Comparison of ENCODE assay signal across 20 mouse cellular contexts in genomic region chr2:180796008-180796407, GRCm38 (mm10). TPM values are rescaled to one million over a fixed set of nuclear protein-coding genes. Genes with fewer than 3 reads are reported as not detected.
DNase-seq lines count a peak whose midpoint lies in the region; ATAC-seq and TF ChIP-seq lines count a peak whose summit lies in the region.
"Had no signal": no experiment of that assay in that cellular context is flagged by ENCODE, and none has a peak within 500 bp of the region (broad histone marks: within the 10 kb centered on the region; RNA-seq: fewer than 3 reads in every experiment).

No protein-coding gene starts in this region.

- H3K4me3 ChIP-seq in left cerebral cortex, adult 2 months = no peak overlapping the region
- H3K4me3 ChIP-seq in E14TG2a.4 (replicated peaks; ENCODE audit: low read length) = no peak overlapping the region
- H3K4me3 ChIP-seq: erythroblast, embryonic 14.5 days; limb, embryonic 12.5 days; lung, embryonic 15.5 days; megakaryocyte, embryonic 14.5 days had no signal

- peak; percentile 48 for TF ChIP-seq CTCF in left cerebral cortex, adult 2 months (IDR thresholded peaks at IDR 0.05)
- TF ChIP-seq CTCF in E14TG2a.4 (conservative IDR thresholded peaks at IDR 0.05; ENCODE audit: low read length) = peak; percentile 61

- DNase-seq in embryo, embryonic 10.5 days (ENCODE audit: low spot score) = peak; percentile 22
- DNase-seq in embryo, embryonic 11 days = no peak
- no peak for DNase-seq in left cerebral cortex, adult 2 months (ENCODE audit: extremely low spot score in 1 of 2, low spot score in 2 of 2)
- no peak for DNase-seq in left cerebral cortex, adult 8-10 months (ENCODE audit: low spot score in 2 of 2)
- no peak for DNase-seq in adrenal gland, adult 8-10 months
- no peak for DNase-seq in testis, postnatal 10 days (ENCODE audit: low spot score)
- DNase-seq: cerebellum, adult 11-12 months; heart, postnatal 10 days; kidney, adult 11 months; kidney, postnatal 4 days; right cerebral cortex, postnatal 25 days; thymus, adult 18-20 months had no signal

- intact Hi-C loops in left cerebral cortex, adult 2 months (cut with DNase I) = no loop called here

- no peaks in the 10 kb centered on the region for H3K9me3 ChIP-seq in E14TG2a.4 (ENCODE audit: low read length)
- H3K9me3 ChIP-seq: limb, embryonic 12.5 days; lung, embryonic 15.5 days; megakaryocyte, embryonic 14.5 days had no signal

- no peak overlapping the region for H3K27ac ChIP-seq in left cerebral cortex, adult 2 months
- H3K27ac ChIP-seq: limb, embryonic 12.5 days; lung, embryonic 15.5 days had no signal

- 0 out of 2 replicates have a peak, but pooled peaks cover 2% of the 10 kb centered on the region for H3K4me1 ChIP-seq in E14TG2a.4 (replicated peaks; ENCODE audit: low read depth, low read length)
- H3K4me1 ChIP-seq: limb, embryonic 12.5 days; lung, embryonic 15.5 days had no signal

- peaks cover 11% of the 10 kb centered on the region; the same call in 1 of the 2 replicates for H3K27me3 ChIP-seq in E14TG2a.4 (ENCODE audit: insufficient read depth, low read length)
- H3K27me3 ChIP-seq: lung, embryonic 15.5 days had no signal

- no peaks in the 10 kb centered on the region for H3K36me3 ChIP-seq in E14TG2a.4 (ENCODE audit: insufficient read depth, low read length)
- H3K36me3 ChIP-seq: limb, embryonic 12.5 days; lung, embryonic 15.5 days had no signal

- 0 out of 2 replicates have a peak, but pooled peaks have one; percentile 37 for ATAC-seq in common myeloid progenitor, adult 5-6 weeks (replicated peaks; ENCODE audit: low read depth, poor library complexity, severe bottlenecking)
- ATAC-seq: activated CD4-positive, CD25-positive, alpha-beta regulatory T cell, adult 4 months had no signal

RNA-seq across cellular contexts. Expression of gene Bhlhe23, which starts 19.3 kb away (rescaled TPM):
- total RNA-seq in left cerebral cortex, adult 2 months (2021) = not detected
- not detected for total RNA-seq in left cerebral cortex, adult 8-10 months (2022)
- total RNA-seq in common myeloid progenitor, adult 5-6 weeks (2017) = not detected in 2 replicates
- not detected for total RNA-seq in adrenal gland, adult 8-10 months (2022)
- total RNA-seq: granulocyte monocyte progenitor cell, adult 5-6 weeks; heart, postnatal 10 days had no signal
